Mouse (Mus musculus) forebrain, embryonic 11.5 days (tissue): ENCODE results near the gene Dusp27. TPM values are rescaled to one million over a fixed set of nuclear protein-coding genes. Genes with fewer than 3 reads are reported as not detected.
A peak's percentile ranks its signal among the peaks of the same experiment; 100 is the strongest.

ENCODE experiments used
- ATAC-seq: fragments of 200-750 bp; cut with Nextera tagmentation; replicated peaks from 2 replicates; pipeline ENCODE4 v1.8.0; 2017; ENCODE audit warnings: moderate TSS enrichment; ENCODE audit not compliant: low FRiP score
- DNase-seq: peaks from one replicate; pipeline ENCODE4 v3.0.0-alpha.2; 2017; ENCODE audit warnings: low spot score
- H3K27ac ChIP-seq: fragments of 300-500 bp; sonication (generic); 2 replicates; pipeline ENCODE4 v1.5.1; 2014; ENCODE audit warnings: low read depth, low read length
- H3K27me3 ChIP-seq: fragments of 300-500 bp; sonication (generic); 2 replicates; pipeline ENCODE4 v1.6.1; 2014; ENCODE audit warnings: mild to moderate bottlenecking, low read length, mixed read lengths; ENCODE audit not compliant: control insufficient read depth, insufficient read depth
- H3K36me3 ChIP-seq: fragments of 300-500 bp; sonication (generic); 2 replicates; pipeline ENCODE4 v1.6.1; 2014; ENCODE audit warnings: mild to moderate bottlenecking, low read length, moderate library complexity, mixed read lengths; ENCODE audit not compliant: control insufficient read depth, insufficient read depth
- H3K4me1 ChIP-seq: fragments of 300-500 bp; sonication (generic); replicated peaks from 2 replicates; pipeline ENCODE4 v1.6.1; 2014; ENCODE audit warnings: low read length, mixed read lengths; ENCODE audit not compliant: control insufficient read depth, insufficient read depth
- H3K4me2 ChIP-seq: fragments of 300-500 bp; sonication (generic); 2 replicates; pipeline ENCODE4 v1.6.1; 2014; ENCODE audit warnings: low read depth, mild to moderate bottlenecking, low read length, moderate library complexity, mixed read lengths; ENCODE audit not compliant: severe bottlenecking
- H3K4me3 ChIP-seq: fragments of 300-500 bp; sonication (generic); 2 replicates; pipeline ENCODE4 v1.5.1; 2014; ENCODE audit warnings: low read depth, low read length
- H3K9ac ChIP-seq: fragments of 300-500 bp; sonication (generic); 2 replicates; pipeline ENCODE4 v1.6.1; 2014; ENCODE audit warnings: low read length
- H3K9me3 ChIP-seq: fragments of 300-500 bp; sonication (generic); 2 replicates; pipeline ENCODE4 v1.6.1; 2016; ENCODE audit warnings: low read length, mixed read lengths; ENCODE audit not compliant: control insufficient read depth
- WGBS: fragments of 180-500 bp; shearing (Covaris S2); extraction: QIAGEN DNeasy Blood & Tissue Kit; methylation state at CpG from one replicate; pipeline ENCODE4 v1.1.7; 2014; 5-methylcytosine and 5-hydroxymethylcytosine counted together
- polyA plus RNA-seq: library from polyadenylated mRNA; unstranded; fragments of >200 nt; fragmentation: Nextera tagmentation; extraction: Ambion mirVana; gene quantifications from 2 replicates; pipeline ENCODE4 v1.2.1, GENCODE M21; 2014

The Dusp27 gene
- polyA plus RNA-seq, 1 experiment from 2014 or later = 1.8 TPM

DNA sequence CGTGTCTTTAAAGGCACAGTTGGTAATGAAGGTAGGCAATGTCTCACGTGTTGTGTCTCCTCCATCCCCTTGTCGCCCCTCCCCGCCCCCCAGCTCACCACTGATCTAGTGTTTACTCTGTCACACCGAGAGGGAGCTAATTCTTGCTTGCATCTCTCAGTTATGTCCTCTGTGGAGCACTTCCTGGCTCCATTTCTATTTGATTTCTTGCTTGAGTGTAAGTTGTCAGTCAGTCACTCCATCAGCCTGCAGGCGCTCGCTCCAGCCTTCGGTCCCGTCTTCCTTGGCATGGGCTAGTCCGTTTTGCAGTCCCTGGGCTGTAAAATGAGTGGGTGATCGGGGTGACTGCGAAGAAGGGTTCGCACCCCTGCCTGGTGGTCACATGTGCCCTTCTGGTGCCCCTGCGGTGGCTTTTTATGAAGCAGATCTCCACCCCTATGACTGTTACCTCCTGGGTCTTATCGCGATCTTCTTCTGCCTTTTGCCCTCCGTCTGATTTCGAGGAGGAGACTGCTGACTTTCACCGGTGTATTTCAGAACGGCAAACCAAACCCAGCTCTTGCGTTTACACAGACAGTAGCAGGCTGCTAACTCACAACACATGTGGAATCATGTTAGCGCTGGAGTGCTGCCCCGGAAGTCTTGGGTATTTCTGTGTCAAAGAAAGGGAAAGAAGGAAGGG lies 79.4 kb downstream of the Dusp27 start:
- DNase-seq (no peak), ATAC-seq (no peak)
- H3K9me3 ChIP-seq = no peaks in the 10 kb centered on the region
- H3K36me3 ChIP-seq = no peaks in the 10 kb centered on the region
- peaks cover 29% of the 10 kb centered on the region for H3K4me1 ChIP-seq
- peaks cover 12% of the 10 kb centered on the region for H3K27me3 ChIP-seq
- peak overlapping the region; percentile 58 for H3K9ac ChIP-seq
- peak overlapping the region; percentile 57; the same call in 1 of the 2 replicates for H3K27ac ChIP-seq
- H3K4me3 ChIP-seq = peak overlapping the region; percentile 40
- peak overlapping the region; percentile 93 for H3K4me2 ChIP-seq
- under 1% methylated on average over 23 of the region's 23 CpGs for WGBS

Other genes starting within 250 kb of the Dusp27 start
- gene Pou2f1, start 125.2 kb downstream of the Dusp27 start, polyA plus RNA-seq = 32.3 and 35.0 TPM in 2 replicates
- gene Gpa33, start 2.3 kb upstream of the Dusp27 start, polyA plus RNA-seq = 0.12 and 0.20 TPM in 2 replicates
- not detected in 2 replicates for gene Mael, start 110.8 kb upstream of the Dusp27 start, polyA plus RNA-seq
- gene Ildr2, start 126.2 kb upstream of the Dusp27 start, polyA plus RNA-seq = 10.8 and 10.9 TPM in 2 replicates